Mouse (Mus musculus) forebrain, embryonic 11.5 days (tissue): Measurements from ENCODE around the gene Ccdc28b. TPM values are rescaled to one million over a fixed set of nuclear protein-coding genes. Genes with fewer than 3 reads are reported as not detected.

Experiments used
- ATAC-seq: fragments of 200-750 bp; cut with Nextera tagmentation; replicated peaks from 2 replicates; pipeline ENCODE4 v1.8.0; 2017; ENCODE audit warnings: moderate TSS enrichment; ENCODE audit not compliant: low FRiP score
- DNase-seq: peaks from one replicate; pipeline ENCODE4 v3.0.0-alpha.2; 2017; ENCODE audit warnings: low spot score
- H3K27ac ChIP-seq: fragments of 300-500 bp; sonication (generic); 2 replicates; pipeline ENCODE4 v1.5.1; 2014; ENCODE audit warnings: low read depth, low read length
- H3K27me3 ChIP-seq: fragments of 300-500 bp; sonication (generic); 2 replicates; pipeline ENCODE4 v1.6.1; 2014; ENCODE audit warnings: mild to moderate bottlenecking, low read length, mixed read lengths; ENCODE audit not compliant: control insufficient read depth, insufficient read depth
- H3K36me3 ChIP-seq: fragments of 300-500 bp; sonication (generic); 2 replicates; pipeline ENCODE4 v1.6.1; 2014; ENCODE audit warnings: mild to moderate bottlenecking, low read length, moderate library complexity, mixed read lengths; ENCODE audit not compliant: control insufficient read depth, insufficient read depth
- H3K4me1 ChIP-seq: fragments of 300-500 bp; sonication (generic); replicated peaks from 2 replicates; pipeline ENCODE4 v1.6.1; 2014; ENCODE audit warnings: low read length, mixed read lengths; ENCODE audit not compliant: control insufficient read depth, insufficient read depth
- H3K4me2 ChIP-seq: fragments of 300-500 bp; sonication (generic); 2 replicates; pipeline ENCODE4 v1.6.1; 2014; ENCODE audit warnings: low read depth, mild to moderate bottlenecking, low read length, moderate library complexity, mixed read lengths; ENCODE audit not compliant: severe bottlenecking
- H3K4me3 ChIP-seq: fragments of 300-500 bp; sonication (generic); 2 replicates; pipeline ENCODE4 v1.5.1; 2014; ENCODE audit warnings: low read depth, low read length
- H3K9ac ChIP-seq: fragments of 300-500 bp; sonication (generic); 2 replicates; pipeline ENCODE4 v1.6.1; 2014; ENCODE audit warnings: low read length
- H3K9me3 ChIP-seq: fragments of 300-500 bp; sonication (generic); 2 replicates; pipeline ENCODE4 v1.6.1; 2016; ENCODE audit warnings: low read length, mixed read lengths; ENCODE audit not compliant: control insufficient read depth
- WGBS: fragments of 180-500 bp; shearing (Covaris S2); extraction: QIAGEN DNeasy Blood & Tissue Kit; methylation state at CpG from one replicate; pipeline ENCODE4 v1.1.7; 2014; 5-methylcytosine and 5-hydroxymethylcytosine counted together
- polyA plus RNA-seq: library from polyadenylated mRNA; unstranded; fragments of >200 nt; fragmentation: Nextera tagmentation; extraction: Ambion mirVana; gene quantifications from 2 replicates; pipeline ENCODE4 v1.2.1, GENCODE M21; 2014

The Ccdc28b gene
- polyA plus RNA-seq, 1 experiment from 2014 or later, result 57.6 TPM

GRCm38 (mm10) chr4:129648656-129649055, 24.9 kb upstream of the Ccdc28b start:
- H3K9me3 ChIP-seq, result no peaks in the 10 kb centered on the region
- no peak overlapping the region for H3K9ac ChIP-seq
- WGBS, result 83% methylated on average over 1 of the region's 1 CpGs
- no peak overlapping the region for H3K4me3 ChIP-seq
- no peaks in the 10 kb centered on the region for H3K4me1 ChIP-seq
- H3K27me3 ChIP-seq, result no peaks in the 10 kb centered on the region
- peaks cover 12% of the 10 kb centered on the region; the same call in 1 of the 2 replicates for H3K36me3 ChIP-seq
- no peak for DNase-seq
- no peak for ATAC-seq
- H3K4me2 ChIP-seq, result no peak overlapping the region
- no peak overlapping the region for H3K27ac ChIP-seq

- Histone ChIP-seq H3K4me2 (no peak overlapping the region), H3K27ac (no peak overlapping the region), H3K4me3 (no peak overlapping the region), H3K27me3 (no peaks in the 10 kb centered on the region), H3K9me3 (no peaks in the 10 kb centered on the region), H3K4me1 (no peaks in the 10 kb centered on the region), H3K36me3 (peaks cover 6% of the 10 kb centered on the region; the same call in 1 of the 2 replicates), H3K9ac (no peak overlapping the region)
- ATAC-seq (no peak), DNase-seq (no peak)
- 91% methylated on average over 6 of the region's 6 CpGs for WGBS
These were observed 21.5 kb upstream of the Ccdc28b start for GRCm38 (mm10) chr4:129645204-129645603.

GRCm38 (mm10) chr4:129641756-129642155, 18.0 kb upstream of the Ccdc28b start:
- WGBS, result 54% methylated on average over 5 of the region's 5 CpGs
- Histone ChIP-seq H3K4me1 (peaks cover 5% of the 10 kb centered on the region; the same call in 1 of the 2 replicates), H3K9ac (no peak overlapping the region), H3K9me3 (no peaks in the 10 kb centered on the region), H3K36me3 (peaks cover 11% of the 10 kb centered on the region; the same call in 1 of the 2 replicates), H3K4me3 (no peak overlapping the region), H3K27ac (no peak overlapping the region), H3K27me3 (no peaks in the 10 kb centered on the region), H3K4me2 (peak overlapping the region; percentile 15; the same call in 1 of the 2 replicates)
- no peak for DNase-seq
- ATAC-seq, result no peak

GRCm38 (mm10) chr4:129640638-129641467, 17.1 kb upstream of the Ccdc28b start, which contains the start of gene Txlna:
TSS of gene Txlna (minus strand) at chr4:129641065.
- DNase-seq, result peak; percentile 98
- ATAC-seq, result peak; percentile 95
- H3K27me3 ChIP-seq, result no peaks in the 10 kb centered on the region
- H3K27ac ChIP-seq, result peak within 1 kb of the TSS; percentile 89
- H3K9ac ChIP-seq, result peak within 1 kb of the TSS; percentile 78
- H3K4me2 ChIP-seq, result peak within 1 kb of the TSS; percentile 84
- H3K4me1 ChIP-seq, result peaks cover 5% of the 10 kb centered on the region; the same call in 1 of the 2 replicates
- WGBS, result under 1% methylated on average over 60 of the region's 60 CpGs
- peak within 1 kb of the TSS; percentile 58 for H3K4me3 ChIP-seq
- H3K9me3 ChIP-seq, result no peaks in the 10 kb centered on the region
- H3K36me3 ChIP-seq, result peaks cover 18% of the 10 kb centered on the region; the same call in 1 of the 2 replicates

- Histone ChIP-seq H3K27me3 (no peaks in the 10 kb centered on the region), H3K4me3 (peak overlapping the region; percentile 58), H3K9ac (peak overlapping the region; percentile 78), H3K4me1 (peaks cover 5% of the 10 kb centered on the region; the same call in 1 of the 2 replicates), H3K9me3 (no peaks in the 10 kb centered on the region), H3K36me3 (peaks cover 18% of the 10 kb centered on the region; the same call in 1 of the 2 replicates), H3K4me2 (peak overlapping the region; percentile 84), H3K27ac (peak overlapping the region; percentile 89; the same call in 1 of the 2 replicates)
- no peak for ATAC-seq
- 9% methylated on average over 17 of the region's 17 CpGs for WGBS
- DNase-seq, result peak; percentile 72
These were observed 16.4 kb upstream of the Ccdc28b start for GRCm38 (mm10) chr4:129640101-129640637.

- ATAC-seq, result no peak
- Histone ChIP-seq H3K36me3 (peaks cover 18% of the 10 kb centered on the region; the same call in 1 of the 2 replicates), H3K27me3 (no peaks in the 10 kb centered on the region), H3K4me1 (peaks cover 5% of the 10 kb centered on the region; the same call in 1 of the 2 replicates), H3K4me3 (no peak overlapping the region), H3K4me2 (peak overlapping the region; percentile 84; the same call in 1 of the 2 replicates), H3K9ac (no peak overlapping the region), H3K27ac (no peak overlapping the region), H3K9me3 (no peaks in the 10 kb centered on the region)
- WGBS, result 91% methylated on average over 15 of the region's 15 CpGs
- DNase-seq, result no peak
These were observed 15.5 kb upstream of the Ccdc28b start for GRCm38 (mm10) chr4:129639221-129639620.

- Histone ChIP-seq H3K9me3 (no peaks in the 10 kb centered on the region), H3K27ac (no peak overlapping the region), H3K4me2 (no peak overlapping the region), H3K4me1 (0 out of 2 replicates have a peak, but pooled peaks cover 3% of the 10 kb centered on the region), H3K36me3 (peaks cover 46% of the 10 kb centered on the region), H3K4me3 (no peak overlapping the region), H3K9ac (no peak overlapping the region), H3K27me3 (no peaks in the 10 kb centered on the region)
- 96% methylated on average over 6 of the region's 6 CpGs for WGBS
- ATAC-seq (no peak), DNase-seq (no peak)
These were observed 10.1 kb upstream of the Ccdc28b start for GRCm38 (mm10) chr4:129633852-129634251.

- 93% methylated on average over 12 of the region's 12 CpGs for WGBS
- Histone ChIP-seq H3K4me2 (no peak overlapping the region), H3K27ac (no peak overlapping the region), H3K4me3 (no peak overlapping the region), H3K9me3 (no peaks in the 10 kb centered on the region), H3K27me3 (no peaks in the 10 kb centered on the region), H3K36me3 (peaks cover 43% of the 10 kb centered on the region), H3K9ac (no peak overlapping the region), H3K4me1 (no peaks in the 10 kb centered on the region)
- DNase-seq, result no peak
- no peak for ATAC-seq
These were observed 8.1 kb upstream of the Ccdc28b start for GRCm38 (mm10) chr4:129631867-129632266.
